10 mouse cellular contexts compared by ENCODE assay signal in genomic region chr4:41552529-41552928, GRCm38 (mm10). TPM values are rescaled to one million over a fixed set of nuclear protein-coding genes. Genes with fewer than 3 reads are reported as not detected.
A peak's percentile ranks its signal among the peaks of the same experiment; 100 is the strongest.
DNase-seq lines count a peak whose midpoint lies in the region; ATAC-seq and TF ChIP-seq lines count a peak whose summit lies in the region.
"Had no signal": no experiment of that assay in that cellular context is flagged by ENCODE, and none has a peak within 500 bp of the region (broad histone marks: within the 10 kb centered on the region; RNA-seq: fewer than 3 reads in every experiment).

No protein-coding gene starts in this region.

- H3K4me1 ChIP-seq in midbrain, embryonic 11.5 days (ENCODE audit: control insufficient read depth, insufficient read depth, low read length): peaks cover 8% of the 10 kb centered on the region; the same call in 1 of the 2 replicates
- peaks cover 39% of the 10 kb centered on the region for H3K4me1 ChIP-seq in midbrain, embryonic 15.5 days
- peaks cover 22% of the 10 kb centered on the region for H3K4me1 ChIP-seq in cerebellum, adult 2 months (ENCODE audit: control insufficient read depth, insufficient read depth, low read length)
- H3K4me1 ChIP-seq in liver, embryonic 11.5 days (replicated peaks; ENCODE audit: control insufficient read depth, insufficient read depth, low read length): peaks cover 4% of the 10 kb centered on the region; the same call in 1 of the 2 replicates

- WGBS in midbrain, embryonic 11.5 days: 43% methylated on average over 6 of the region's 6 CpGs
- WGBS in midbrain, embryonic 15.5 days: 46% methylated on average over 6 of the region's 6 CpGs
- 50% methylated on average over 6 of the region's 6 CpGs for WGBS in cerebellum, adult 2 months
- 33% methylated on average over 6 of the region's 6 CpGs for WGBS in liver, embryonic 11.5 days

- 0 out of 2 replicates have a peak, but pooled peaks have one; percentile 11 for ATAC-seq in midbrain, embryonic 11.5 days (ENCODE audit: low FRiP score)
- no peak for ATAC-seq in midbrain, embryonic 15.5 days (replicated peaks)
- ATAC-seq in liver, embryonic 11.5 days (replicated peaks; ENCODE audit: low FRiP score): no peak

- no peak overlapping the region for H3K27ac ChIP-seq in midbrain, embryonic 11.5 days (ENCODE audit: low read depth, low read length)
- no peak overlapping the region for H3K27ac ChIP-seq in midbrain, embryonic 15.5 days
- no peak overlapping the region for H3K27ac ChIP-seq in cerebellum, adult 2 months (ENCODE audit: insufficient read depth, low read length)
- H3K27ac ChIP-seq in liver, embryonic 11.5 days (ENCODE audit: low read depth, low read length): no peak overlapping the region
- H3K27ac ChIP-seq: embryonic facial prominence, embryonic 13.5 days; neural tube, embryonic 13.5 days had no signal

- H3K9ac ChIP-seq in midbrain, embryonic 11.5 days (ENCODE audit: low read length): no peak overlapping the region
- H3K9ac ChIP-seq in midbrain, embryonic 15.5 days: no peak overlapping the region
- no peak overlapping the region for H3K9ac ChIP-seq in liver, embryonic 11.5 days (ENCODE audit: low read depth, low read length)
- H3K9ac ChIP-seq: embryonic facial prominence, embryonic 13.5 days; neural tube, embryonic 13.5 days had no signal

- H3K4me2 ChIP-seq in midbrain, embryonic 11.5 days: no peak overlapping the region
- H3K4me2 ChIP-seq in midbrain, embryonic 15.5 days: no peak overlapping the region
- no peak overlapping the region for H3K4me2 ChIP-seq in liver, embryonic 11.5 days
- H3K4me2 ChIP-seq: embryonic facial prominence, embryonic 13.5 days; neural tube, embryonic 13.5 days had no signal

- peak; percentile 69; the same call in 1 of the 2 replicates for TF ChIP-seq CTCF in cerebellum, adult 2 months (IDR thresholded peaks at IDR 0.05; ENCODE audit: borderline replicate concordance, insufficient read depth, low read depth, low read length)

- no peak overlapping the region for H3K4me3 ChIP-seq in midbrain, embryonic 11.5 days (ENCODE audit: low read depth, low read length)
- no peak overlapping the region for H3K4me3 ChIP-seq in midbrain, embryonic 15.5 days
- no peak overlapping the region for H3K4me3 ChIP-seq in cerebellum, adult 2 months (replicated peaks; ENCODE audit: insufficient read depth, low read depth, low read length)
- H3K4me3 ChIP-seq in liver, embryonic 11.5 days (ENCODE audit: low read depth, low read length): no peak overlapping the region
- H3K4me3 ChIP-seq: embryonic facial prominence, embryonic 13.5 days; neural tube, embryonic 13.5 days had no signal

- H3K36me3 ChIP-seq in midbrain, embryonic 11.5 days (ENCODE audit: control insufficient read depth, insufficient read depth, low read length): no peaks in the 10 kb centered on the region
- H3K36me3 ChIP-seq in midbrain, embryonic 15.5 days (replicated peaks): no peaks in the 10 kb centered on the region
- no peaks in the 10 kb centered on the region for H3K36me3 ChIP-seq in liver, embryonic 11.5 days (ENCODE audit: control insufficient read depth, insufficient read depth, low read length)
- H3K36me3 ChIP-seq: embryonic facial prominence, embryonic 13.5 days; neural tube, embryonic 13.5 days had no signal

- TF ChIP-seq POLR2A in cerebellum, adult 2 months (IDR thresholded peaks at IDR 0.05; ENCODE audit: borderline replicate concordance, insufficient read depth, low read length): no peak

- H3K9me3 ChIP-seq in midbrain, embryonic 11.5 days (ENCODE audit: control insufficient read depth, low read length): no peaks in the 10 kb centered on the region
- no peaks in the 10 kb centered on the region for H3K9me3 ChIP-seq in midbrain, embryonic 15.5 days
- no peaks in the 10 kb centered on the region for H3K9me3 ChIP-seq in liver, embryonic 11.5 days (ENCODE audit: control insufficient read depth, low read length)
- H3K9me3 ChIP-seq: embryonic facial prominence, embryonic 13.5 days; neural tube, embryonic 13.5 days had no signal

- no peaks in the 10 kb centered on the region for H3K27me3 ChIP-seq in midbrain, embryonic 11.5 days (ENCODE audit: control insufficient read depth, insufficient read depth, low read length)
- no peaks in the 10 kb centered on the region for H3K27me3 ChIP-seq in midbrain, embryonic 15.5 days (replicated peaks)
- no peaks in the 10 kb centered on the region for H3K27me3 ChIP-seq in cerebellum, adult 2 months (ENCODE audit: control insufficient read depth, insufficient read depth, low read length)
- no peaks in the 10 kb centered on the region; the same call in 1 of the 2 replicates for H3K27me3 ChIP-seq in liver, embryonic 11.5 days (replicated peaks; ENCODE audit: control insufficient read depth, insufficient read depth, low read length)
- H3K27me3 ChIP-seq: neural tube, embryonic 13.5 days had no signal

- DNase-seq in midbrain, embryonic 11.5 days (ENCODE audit: low spot score, missing footprints): peak; percentile 97
- DNase-seq in cerebellum, adult 2 months: peak; percentile 37 to 65
- DNase-seq in gastrocnemius, adult 18-20 months (ENCODE audit: low spot score): peak; percentile 82
- DNase-seq in kidney, adult 8-10 months: peak; percentile 75 to 94
- peak; percentile 57 for DNase-seq in liver, embryonic 11.5 days (ENCODE audit: low spot score)
- DNase-seq in ovary, adult 18-20 months (ENCODE audit: low spot score): peak; percentile 13
- DNase-seq in thymus, postnatal 0 days (ENCODE audit: low spot score): peak; percentile 67

RNA-seq across cellular contexts. Expression of gene Fam219a, which starts 16.8 kb away (rescaled TPM):
- polyA plus RNA-seq in midbrain, embryonic 11.5 days (2014; fragmentation: Nextera tagmentation; extraction: Ambion mirVana): 8.5 and 8.8 TPM in 2 replicates
- 16.8 and 18.3 TPM in 2 replicates for polyA plus RNA-seq in midbrain, embryonic 15.5 days (2015; fragmentation: Nextera tagmentation; extraction: Ambion mirVana)
- polyA plus RNA-seq in cerebellum, adult 2 months (2012; rRNA removed): 137 and 147 TPM in 2 replicates
- 10 to 100 TPM; 21.5 to 21.9 TPM for total RNA-seq in gastrocnemius, adult 18-20 months (2021)
- 1.4 and 2.0 TPM in 2 replicates for polyA plus RNA-seq in liver, embryonic 11.5 days (2014; fragmentation: Nextera tagmentation; extraction: Ambion mirVana)
- 1.6 and 2.7 TPM in 2 replicates for polyA plus RNA-seq in thymus, postnatal 0 days (2015; fragmentation: Nextera tagmentation; extraction: Ambion mirVana)

RNA-seq across cellular contexts. Expression of gene Dnaic1, which starts 17.0 kb away (rescaled TPM):
- 1.7 and 1.9 TPM in 2 replicates for polyA plus RNA-seq in midbrain, embryonic 11.5 days (2014; fragmentation: Nextera tagmentation; extraction: Ambion mirVana)
- 3.3 and 3.5 TPM in 2 replicates for polyA plus RNA-seq in midbrain, embryonic 15.5 days (2015; fragmentation: Nextera tagmentation; extraction: Ambion mirVana)
- 8.1 and 9.3 TPM in 2 replicates for polyA plus RNA-seq in cerebellum, adult 2 months (2012; rRNA removed)
- total RNA-seq in gastrocnemius, adult 18-20 months (2021): under 1 TPM; 0.55 to 0.73 TPM
- 1.6 TPM in 2 replicates for polyA plus RNA-seq in liver, embryonic 11.5 days (2014; fragmentation: Nextera tagmentation; extraction: Ambion mirVana)
- 0.60 and 0.91 TPM in 2 replicates for polyA plus RNA-seq in thymus, postnatal 0 days (2015; fragmentation: Nextera tagmentation; extraction: Ambion mirVana)

RNA-seq across cellular contexts. Expression of gene 1110017D15Rik, which starts 35.4 kb away (rescaled TPM):
- polyA plus RNA-seq in midbrain, embryonic 11.5 days (2014; fragmentation: Nextera tagmentation; extraction: Ambion mirVana): 3.6 and 4.6 TPM in 2 replicates
- polyA plus RNA-seq in midbrain, embryonic 15.5 days (2015; fragmentation: Nextera tagmentation; extraction: Ambion mirVana): 13.8 and 15.5 TPM in 2 replicates
- 4.3 and 6.4 TPM in 2 replicates for polyA plus RNA-seq in cerebellum, adult 2 months (2012; rRNA removed)
- total RNA-seq in gastrocnemius, adult 18-20 months (2021): not detected
- 0.43 TPM in 1 of 2 replicates, not detected in the other for polyA plus RNA-seq in liver, embryonic 11.5 days (2014; fragmentation: Nextera tagmentation; extraction: Ambion mirVana)
- 0.94 and 1.5 TPM in 2 replicates for polyA plus RNA-seq in thymus, postnatal 0 days (2015; fragmentation: Nextera tagmentation; extraction: Ambion mirVana)

RNA-seq across cellular contexts. Expression of gene AI464131, which starts 49.7 kb away (rescaled TPM):
- polyA plus RNA-seq in midbrain, embryonic 11.5 days (2014; fragmentation: Nextera tagmentation; extraction: Ambion mirVana): 6.9 and 7.6 TPM in 2 replicates
- 6.3 and 8.9 TPM in 2 replicates for polyA plus RNA-seq in midbrain, embryonic 15.5 days (2015; fragmentation: Nextera tagmentation; extraction: Ambion mirVana)
- 18.6 and 19.9 TPM in 2 replicates for polyA plus RNA-seq in cerebellum, adult 2 months (2012; rRNA removed)
- 10 to 100 TPM; 57.2 to 76.3 TPM for total RNA-seq in gastrocnemius, adult 18-20 months (2021)
- 1.5 TPM in 2 replicates for polyA plus RNA-seq in liver, embryonic 11.5 days (2014; fragmentation: Nextera tagmentation; extraction: Ambion mirVana)
- 0.60 TPM in 2 replicates for polyA plus RNA-seq in thymus, postnatal 0 days (2015; fragmentation: Nextera tagmentation; extraction: Ambion mirVana)

Comparison
In these comparisons a context has a peak if more than half of its experiments do, and no peak if none do; other contexts are left out.
1. DNase-seq: peak in every context shown above with its lines; median percentile 97 in midbrain, embryonic 11.5 days; 84 in kidney, adult 8-10 months; 82 in gastrocnemius, adult 18-20 months; 67 in thymus, postnatal 0 days; 57 in liver, embryonic 11.5 days; 51 in cerebellum, adult 2 months; 13 in ovary, adult 18-20 months.